Mouse (Mus musculus) megakaryocyte, embryonic 14.5 days (primary cell): ENCODE data around the gene Dsn1.

ENCODE experiments used
- FLI1 ChIP-seq: IDR thresholded peaks from 2 replicates; pipeline ENCODE4 v1.6.1; 2012; ENCODE audit warnings: low read length, inconsistent platforms, mixed read lengths
- GATA1 ChIP-seq: IDR thresholded peaks from 3 replicates; pipeline ENCODE4 v1.6.1; 2012; ENCODE audit warnings: mixed read lengths, low read length, inconsistent platforms, borderline replicate concordance

- TF ChIP-seq GATA1 (no peak), FLI1 (no peak)
These were observed at the start of gene Dsn1 for GRCm38 (mm10) chr2:157006511-157007233.
